Mouse (Mus musculus) kidney, postnatal 14 days (tissue): Measurements from ENCODE around the gene Camta1.
"Not testable (repeated sequence)": the region's sequence is repeated elsewhere in the genome, so short reads cannot be mapped to it uniquely, and the experiment has no call there.

Experiments
- DNase-seq: peaks from one replicate; pipeline ENCODE4 v3.0.0; 2022; ENCODE audit warnings: mixed read lengths

Gene Camta1

DNA sequence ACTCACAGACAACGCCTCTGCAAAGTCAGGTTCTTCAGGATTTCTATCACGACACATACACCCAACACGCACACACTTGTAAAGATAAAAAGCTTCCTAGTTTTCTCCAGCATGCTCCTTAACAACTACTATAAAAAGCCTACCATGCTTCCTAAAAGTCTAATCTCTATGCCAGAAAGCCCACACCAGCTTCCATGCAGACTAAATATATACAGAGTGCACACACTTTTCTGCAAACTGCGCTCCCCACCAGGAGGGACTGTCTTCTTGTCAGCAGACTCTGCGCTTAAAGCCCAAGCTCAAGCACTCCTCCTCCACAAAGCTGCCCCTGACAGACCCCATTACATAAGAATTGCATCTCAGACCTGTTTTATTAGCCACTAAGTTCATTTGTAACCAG lies 820.2 kb downstream of the Camta1 start:
- no peak for DNase-seq

DNA sequence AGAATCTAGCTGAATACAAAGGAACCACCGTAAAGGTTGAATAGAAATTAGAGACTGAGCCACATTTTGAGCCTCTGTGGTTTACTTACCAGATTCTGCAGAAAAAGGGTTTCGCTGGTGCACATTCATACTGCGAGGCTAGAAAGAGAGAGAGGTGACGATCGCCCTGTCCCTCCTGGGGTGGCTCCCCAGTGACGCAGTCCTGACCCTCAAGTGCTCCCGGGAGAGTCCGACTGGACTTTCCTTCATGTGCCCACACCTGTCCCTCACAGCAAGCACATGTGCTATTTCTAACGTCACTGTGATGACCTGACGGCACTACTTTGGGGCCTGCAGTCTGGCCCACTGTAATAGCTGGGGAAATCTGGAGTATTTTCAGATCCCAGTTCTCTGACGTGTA lies 823.9 kb downstream of the Camta1 start:
- no peak for DNase-seq

DNA sequence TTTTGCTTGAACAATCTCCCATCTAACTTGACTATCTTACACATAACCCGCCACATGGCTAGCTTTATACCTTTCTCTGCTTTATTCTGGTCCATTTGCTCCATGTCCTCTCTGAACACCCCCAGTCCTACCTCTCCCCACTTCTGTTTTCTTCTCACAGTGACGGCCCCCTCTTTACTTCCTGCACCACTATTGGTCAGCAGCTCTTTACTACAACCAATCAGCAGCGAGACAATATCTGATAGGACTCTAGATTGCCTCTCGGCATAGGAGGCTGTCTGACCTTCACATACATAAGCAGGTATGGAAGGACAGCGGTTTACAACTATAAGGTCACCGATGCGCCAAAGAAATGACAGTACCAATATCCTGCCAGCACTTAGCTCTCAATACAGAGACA lies 825.2 kb downstream of the Camta1 start:
- no peak for DNase-seq

DNA sequence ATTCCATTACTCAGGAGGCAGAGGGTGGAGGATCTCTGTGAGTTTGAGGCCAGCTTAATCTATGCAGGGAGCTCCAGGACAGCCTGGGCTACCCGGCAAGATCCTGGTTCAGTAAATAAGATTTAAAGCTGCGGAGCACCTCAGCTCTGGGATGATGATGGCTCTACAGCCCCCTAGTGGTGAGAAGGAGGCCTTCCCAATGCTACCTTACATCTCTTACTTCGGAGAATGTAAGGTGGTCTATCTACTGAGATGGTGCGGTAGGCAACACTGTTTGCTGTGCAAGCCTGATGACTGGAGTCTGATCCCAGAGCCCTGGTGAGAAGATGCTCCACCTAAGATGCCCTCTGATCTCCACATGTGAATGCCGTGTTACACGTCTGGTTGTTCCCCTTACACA lies 834.7 kb downstream of the Camta1 start:
- DNase-seq = peak; percentile 21

DNA sequence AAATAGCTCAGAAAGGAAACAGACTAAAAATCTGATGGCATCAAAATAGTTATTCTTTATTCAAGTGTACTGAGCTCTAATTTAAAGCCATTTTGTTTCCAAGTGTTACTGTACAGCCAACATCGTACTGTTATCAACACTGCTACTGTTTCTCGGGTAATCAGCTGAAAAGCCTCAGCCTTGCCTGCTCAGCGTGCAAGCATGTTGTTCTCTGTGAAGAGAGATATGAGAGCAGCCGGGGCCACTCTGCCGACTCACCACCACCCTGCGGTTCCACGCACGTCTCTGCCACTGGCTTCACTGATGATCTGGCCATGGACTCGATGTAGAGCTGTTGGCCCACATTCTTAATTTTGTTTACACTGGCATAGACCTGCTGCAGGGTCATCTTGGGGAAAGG lies 837.5 kb downstream of the Camta1 start:
- DNase-seq = no peak

DNA sequence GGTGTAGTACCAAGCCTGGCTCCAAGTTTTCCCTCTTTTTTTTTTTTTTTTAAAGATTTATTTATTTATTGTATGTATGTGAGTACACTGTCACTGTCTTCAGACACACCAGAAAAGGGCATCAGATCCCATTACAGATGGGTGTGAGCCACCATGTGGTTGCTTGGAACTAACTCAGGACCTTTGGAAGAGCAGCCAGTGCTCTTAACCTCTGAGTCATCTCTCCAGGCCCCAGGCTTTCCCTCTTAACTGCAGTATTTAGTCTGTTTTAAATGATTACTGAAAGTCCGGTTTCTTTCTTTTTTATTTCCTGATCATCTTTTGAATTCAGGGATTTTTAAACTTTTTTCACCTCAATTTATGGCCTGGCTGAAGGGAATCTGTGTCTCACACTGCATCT lies 844.3 kb downstream of the Camta1 start:
- DNase-seq = not testable (repeated sequence)

DNA sequence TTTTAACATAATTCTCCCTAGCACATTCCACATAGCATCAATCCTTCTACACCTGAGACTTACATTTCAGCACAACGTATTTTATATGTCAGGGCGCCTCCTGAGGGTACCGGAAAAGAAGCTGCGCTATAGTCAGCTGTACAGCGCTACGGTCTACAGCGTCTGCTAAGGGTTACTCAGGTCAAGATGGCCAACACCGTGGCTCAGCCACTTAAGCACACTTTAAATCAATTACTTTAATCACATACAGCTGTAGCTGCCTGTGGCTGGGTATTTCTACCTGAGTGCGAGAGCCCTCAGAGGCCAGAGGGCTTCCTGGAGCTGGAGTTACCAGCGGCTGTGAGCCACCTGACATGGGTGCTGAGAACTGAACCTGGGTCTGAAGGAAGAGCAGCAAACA lies 845.7 kb downstream of the Camta1 start:
- DNase-seq = no peak

DNA sequence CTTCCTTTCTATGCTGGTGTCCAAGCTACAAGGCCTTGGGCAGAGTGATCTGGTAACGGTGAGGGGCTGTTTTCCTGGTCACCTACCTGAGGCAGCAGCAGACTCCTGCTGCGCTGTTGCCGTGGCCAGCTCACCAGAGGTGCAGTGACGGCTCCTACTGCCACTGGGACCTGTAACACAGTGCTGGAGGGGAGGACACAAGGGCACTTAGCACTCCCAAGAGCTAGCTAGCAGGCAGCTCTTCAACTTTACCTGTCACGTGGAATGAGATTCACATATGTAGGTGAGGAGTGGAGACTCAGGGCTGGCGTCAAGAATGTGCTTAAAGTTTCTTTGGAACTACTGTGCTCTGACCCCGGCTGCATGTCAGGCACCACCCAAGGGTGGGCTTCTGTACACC lies 851.4 kb downstream of the Camta1 start:
- no peak for DNase-seq

DNA sequence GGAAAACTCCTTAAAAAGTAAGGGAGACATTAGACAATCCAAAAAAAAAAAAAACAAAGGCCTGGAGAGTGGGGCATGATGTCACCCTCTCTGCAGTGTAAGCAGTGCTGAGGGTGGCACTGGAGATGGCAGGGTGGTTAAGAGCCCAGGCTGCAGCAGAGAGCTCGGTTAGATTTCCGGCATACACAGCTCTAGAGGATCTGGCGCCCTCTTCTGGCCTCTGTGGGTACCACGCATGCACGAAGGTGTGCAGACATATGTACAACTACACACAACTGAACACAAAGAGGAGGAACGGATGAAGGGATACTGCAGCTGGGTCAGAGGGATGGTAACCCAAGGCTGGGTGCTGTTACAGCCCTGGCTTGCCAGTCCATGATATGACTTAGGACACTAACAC lies 854.7 kb downstream of the Camta1 start:
- peak; percentile 47 for DNase-seq

DNA sequence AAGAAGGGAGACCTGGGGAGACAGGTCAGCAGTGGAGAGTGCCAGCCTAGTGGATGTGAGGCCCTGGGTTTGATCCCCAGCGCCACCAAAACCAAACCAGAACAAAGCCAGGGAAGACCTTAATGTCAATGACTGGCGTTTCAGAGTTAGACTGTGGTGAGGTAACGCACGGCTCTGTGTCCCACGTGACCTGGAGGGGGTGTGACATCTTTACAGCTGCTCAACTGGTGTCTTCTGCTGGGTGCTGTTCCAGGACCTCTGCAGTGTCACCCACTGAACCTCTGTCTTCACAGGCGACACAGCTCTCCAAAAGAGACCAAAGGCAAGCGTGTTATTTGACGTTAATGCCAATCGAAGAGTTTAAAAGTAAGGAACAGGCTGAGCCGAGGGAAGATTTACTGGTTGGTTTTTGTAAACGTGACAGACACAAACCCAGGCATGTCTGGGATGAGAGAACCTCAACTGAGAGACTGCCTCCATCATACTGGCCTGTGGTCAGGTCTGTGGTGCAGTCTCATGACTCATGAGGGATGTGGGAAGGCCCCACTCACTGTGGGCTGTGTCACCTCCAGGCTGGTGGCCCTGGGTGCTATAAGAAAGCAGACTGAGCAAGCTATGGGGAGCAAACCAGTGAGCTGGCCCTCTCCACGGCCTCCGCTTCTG lies 855.9 kb downstream of the Camta1 start:
- no peak for DNase-seq

DNA sequence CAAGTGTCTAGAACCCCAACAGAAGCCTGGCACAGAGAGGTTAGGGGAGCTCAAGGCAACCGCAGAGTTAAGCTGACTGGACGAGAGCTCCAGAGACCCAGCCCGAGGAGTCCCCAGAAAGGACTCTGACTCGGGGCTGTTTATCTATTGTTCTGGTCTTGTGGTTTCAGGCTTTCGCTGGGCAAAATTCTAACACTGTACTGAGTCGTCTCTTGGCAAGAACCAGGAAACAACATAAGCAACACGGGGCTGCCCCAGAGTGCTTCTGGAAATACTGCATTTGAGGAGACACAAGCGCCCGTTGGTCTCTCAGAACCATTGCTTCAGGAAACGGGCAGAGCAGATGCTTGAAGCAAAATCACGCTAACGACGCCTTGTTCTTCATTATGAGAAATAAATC lies 860.3 kb downstream of the Camta1 start:
- DNase-seq = no peak

DNA sequence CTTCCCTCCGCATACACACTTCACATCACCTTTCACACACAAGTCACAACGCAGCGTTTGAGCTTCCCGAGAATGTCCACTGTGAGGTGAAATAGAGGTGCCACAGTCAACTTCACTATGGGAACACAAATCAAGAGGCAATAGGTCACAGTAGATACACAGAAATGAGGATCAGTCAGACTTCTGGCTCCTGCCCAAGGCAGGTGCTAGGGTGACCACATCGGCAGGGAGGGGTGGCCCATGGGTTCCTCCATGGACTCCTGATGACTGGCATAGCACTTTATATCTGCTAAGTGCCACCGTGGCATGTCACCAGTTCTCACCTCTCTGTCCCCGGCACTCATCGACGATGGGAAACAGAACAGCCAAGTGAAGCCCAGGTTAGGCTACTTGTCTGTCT lies 863.0 kb downstream of the Camta1 start:
- DNase-seq = no peak

DNA sequence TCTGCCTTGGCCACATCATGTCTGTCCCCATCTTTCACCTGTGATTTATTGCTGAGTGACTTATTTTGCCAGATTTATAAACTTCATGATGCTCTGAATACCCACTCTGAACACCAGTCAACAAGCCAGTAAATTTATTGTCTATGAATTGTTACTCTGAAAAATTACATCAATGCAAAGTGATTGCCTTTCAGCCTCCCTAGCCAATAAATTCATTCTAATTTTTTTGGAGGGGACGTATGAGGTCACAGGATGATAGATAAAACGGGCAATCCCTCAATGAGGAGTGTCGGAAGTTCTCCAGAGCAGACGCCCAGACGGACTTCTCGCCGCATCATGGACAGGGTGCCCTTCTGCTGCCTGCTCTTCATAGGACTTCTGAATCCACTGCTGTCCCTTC lies 864.9 kb downstream of the Camta1 start, which contains the start of gene Uts2:
TSS of gene Uts2 (plus strand) at position 301 of the 400 bp plus-strand sequence.
- no peak for DNase-seq

DNA sequence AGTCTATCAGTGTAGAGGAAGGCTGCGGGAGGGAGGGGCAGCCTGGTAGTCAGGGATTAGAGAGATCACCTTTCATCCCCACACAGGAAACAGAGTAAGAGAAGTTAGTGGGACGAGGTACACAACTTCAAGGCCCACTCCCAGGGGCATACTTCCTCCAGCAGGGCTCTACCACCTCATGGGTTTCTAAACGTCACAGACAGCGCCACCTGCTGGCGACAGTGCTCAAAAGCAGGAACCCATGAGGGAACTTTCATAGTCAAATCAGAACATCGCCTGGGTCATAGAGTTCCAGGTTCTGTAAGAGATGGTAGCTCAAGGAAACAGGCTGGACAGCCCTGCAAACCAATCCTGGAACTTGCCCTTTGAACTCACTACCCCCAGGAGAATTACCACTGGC lies 871.5 kb downstream of the Camta1 start:
- peak; percentile 31 for DNase-seq

DNA sequence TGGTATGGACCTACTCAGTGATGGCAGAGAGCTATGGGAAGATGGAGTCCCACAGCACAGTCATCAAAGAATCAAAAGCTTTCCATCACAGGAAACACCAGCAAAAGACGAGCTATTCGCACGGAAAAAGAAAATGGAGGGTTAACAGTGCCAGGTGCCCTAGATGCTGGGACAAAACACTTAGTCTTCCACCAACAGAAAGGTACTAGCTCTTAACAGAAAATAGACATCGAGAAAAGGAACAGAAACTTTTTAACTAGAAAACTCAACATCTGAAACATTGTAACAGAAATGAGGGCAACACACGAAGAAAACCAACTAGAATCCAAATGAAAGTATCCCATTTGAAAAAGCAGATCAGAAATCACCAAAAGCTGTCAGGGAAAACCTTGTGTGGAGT lies 881.5 kb downstream of the Camta1 start:
- DNase-seq = no peak

DNA sequence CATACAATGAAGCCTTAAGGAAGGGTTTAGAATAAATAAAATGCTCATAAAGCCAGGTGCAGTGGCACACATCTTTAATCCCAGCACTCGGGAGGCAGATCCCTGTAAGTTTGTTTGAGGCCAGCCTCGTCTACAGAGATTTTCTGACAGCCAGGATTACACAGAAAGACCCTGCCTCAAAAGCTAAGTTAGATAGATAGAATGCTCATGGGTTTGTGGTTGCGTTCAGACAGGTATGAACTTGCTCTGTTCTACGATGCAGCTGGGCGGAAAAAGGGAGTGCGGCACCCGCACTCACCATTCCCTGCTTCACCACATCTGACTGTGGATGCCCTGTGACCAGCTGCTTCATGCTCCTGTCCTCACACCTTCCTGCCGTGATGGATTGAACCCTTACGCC lies 882.2 kb downstream of the Camta1 start:
- no peak for DNase-seq

DNA sequence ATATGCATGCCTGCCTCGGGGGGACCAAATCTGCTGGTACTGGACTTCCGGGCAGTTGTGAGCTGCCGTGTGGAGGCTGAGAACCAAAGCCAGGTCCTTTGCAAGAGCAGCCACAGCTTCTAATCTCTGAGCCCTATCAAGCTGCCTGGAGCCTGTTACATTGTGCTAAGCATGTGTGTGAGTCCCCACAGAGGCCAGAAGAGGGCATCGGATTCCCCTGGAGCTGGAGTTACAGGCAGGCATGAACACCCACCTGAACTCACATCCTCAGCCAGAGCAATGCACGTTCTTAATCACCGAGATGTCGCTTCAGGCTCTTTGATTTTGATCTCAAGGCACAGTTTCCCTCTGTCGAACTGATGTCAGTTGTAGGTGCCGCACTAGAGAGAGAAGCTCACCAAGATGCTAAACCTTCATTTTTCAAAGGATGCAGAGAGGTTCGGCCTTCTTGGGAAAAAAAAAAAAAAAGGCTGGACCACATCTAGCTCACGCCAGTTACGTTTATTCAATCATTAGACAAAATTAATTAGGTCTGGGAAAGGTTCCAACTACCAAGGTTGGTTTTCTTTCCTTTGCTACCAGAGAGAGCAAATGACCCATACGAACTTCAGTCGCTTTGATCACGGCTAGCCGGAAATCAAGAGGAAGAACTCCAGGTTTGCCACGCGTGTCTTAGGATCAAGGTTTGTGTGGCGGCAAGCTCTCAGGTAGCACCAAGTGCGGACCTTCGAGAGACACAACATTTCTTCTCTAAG lies 883.3 kb downstream of the Camta1 start:
- DNase-seq = peak; percentile 18

DNA sequence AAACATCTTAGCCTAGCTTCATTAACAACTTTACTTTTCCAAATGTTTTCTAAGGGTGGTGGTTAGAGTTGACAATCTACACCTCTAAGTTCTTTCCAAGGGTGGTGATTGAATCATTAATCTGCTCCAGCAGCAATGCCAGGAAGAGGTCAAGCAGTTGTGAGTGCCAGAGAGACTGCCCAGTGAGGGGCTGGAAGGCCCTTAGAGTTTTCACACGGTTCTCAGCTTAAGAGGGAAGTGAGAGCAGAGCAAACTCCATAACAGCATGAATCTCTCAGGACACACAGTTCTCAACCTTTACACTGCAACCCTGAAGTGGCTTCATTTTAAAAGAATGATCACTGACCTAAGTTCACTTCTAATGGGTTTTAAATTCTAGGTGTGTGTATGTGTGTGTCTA lies 886.5 kb downstream of the Camta1 start:
- peak; percentile 34 for DNase-seq

DNA sequence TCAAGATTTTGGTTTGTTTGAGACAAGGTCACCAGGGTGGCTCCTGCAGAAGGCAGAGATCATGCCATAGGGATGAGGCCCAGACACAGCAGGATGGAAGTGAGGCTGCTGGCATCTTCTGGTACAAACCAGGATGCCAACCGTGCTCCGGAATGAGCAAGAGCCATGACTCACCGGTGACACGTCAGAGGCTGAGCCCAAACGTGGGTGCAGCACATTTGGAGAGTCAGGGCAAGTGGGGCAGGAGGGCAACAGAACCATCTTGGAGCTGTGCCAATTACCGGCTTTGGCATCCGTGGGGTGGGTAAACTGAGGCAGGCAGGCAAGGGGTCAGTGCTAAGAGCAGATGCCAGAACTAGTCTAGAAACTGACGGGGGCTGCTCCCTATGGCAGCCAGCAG lies 888.4 kb downstream of the Camta1 start:
- DNase-seq = no peak

DNA sequence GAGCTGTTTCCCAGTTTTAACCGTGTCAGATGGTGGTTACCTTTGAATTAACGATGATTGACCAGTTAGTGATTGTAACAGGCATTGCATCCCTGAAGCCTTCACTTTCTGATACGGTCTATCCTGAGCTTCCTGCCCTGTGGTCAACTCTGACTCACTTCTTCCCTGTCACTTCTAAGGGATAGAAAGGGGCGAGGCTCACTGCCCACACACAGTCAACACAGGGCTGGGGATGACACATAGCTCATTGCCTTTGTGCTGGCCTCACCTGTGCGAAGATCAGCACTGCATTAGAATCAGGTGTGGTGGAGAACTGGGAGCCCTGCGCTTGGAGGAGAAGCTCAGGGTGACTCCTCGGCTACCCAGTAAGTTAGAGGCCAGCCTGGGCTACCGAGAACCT lies 892.7 kb downstream of the Camta1 start:
- no peak for DNase-seq

DNA sequence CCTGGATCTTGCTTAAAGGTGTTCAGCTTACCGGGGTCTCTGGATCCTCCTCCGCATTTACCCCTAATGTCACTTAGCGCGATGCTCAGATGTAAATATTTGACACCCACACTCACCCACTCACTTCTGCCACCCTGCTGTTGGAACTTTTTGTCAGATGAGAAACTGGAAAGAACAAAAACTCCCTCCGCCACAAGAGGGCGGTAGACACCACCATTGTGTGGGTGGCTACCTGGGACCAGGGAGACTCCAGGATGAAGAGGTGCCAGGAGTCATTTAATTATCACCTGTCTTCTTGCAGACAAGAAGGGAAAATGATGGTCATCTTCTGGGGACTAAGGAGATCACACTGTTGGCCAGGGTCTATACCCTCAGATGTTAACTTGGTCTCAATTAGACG lies 895.1 kb downstream of the Camta1 start:
- DNase-seq = peak; percentile 63

DNA sequence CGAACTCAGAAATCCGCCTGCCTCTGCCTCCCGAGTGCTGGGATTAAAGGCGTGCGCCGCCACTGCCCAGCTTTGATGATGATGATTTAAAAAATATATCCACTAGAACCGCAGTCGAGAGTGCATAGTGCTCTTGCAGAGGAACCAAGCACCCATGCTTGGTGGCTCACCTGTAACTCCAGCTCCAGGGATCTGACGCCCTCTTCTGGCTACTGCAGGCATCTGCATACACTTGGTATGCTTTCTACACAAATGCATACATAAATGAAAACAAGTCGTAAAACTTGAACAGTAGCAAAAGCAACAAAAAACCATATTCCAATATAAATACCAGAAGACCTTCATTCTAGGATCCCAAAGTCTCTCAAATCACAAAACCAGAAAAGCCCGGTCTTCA lies 896.1 kb downstream of the Camta1 start:
- no peak for DNase-seq

DNA sequence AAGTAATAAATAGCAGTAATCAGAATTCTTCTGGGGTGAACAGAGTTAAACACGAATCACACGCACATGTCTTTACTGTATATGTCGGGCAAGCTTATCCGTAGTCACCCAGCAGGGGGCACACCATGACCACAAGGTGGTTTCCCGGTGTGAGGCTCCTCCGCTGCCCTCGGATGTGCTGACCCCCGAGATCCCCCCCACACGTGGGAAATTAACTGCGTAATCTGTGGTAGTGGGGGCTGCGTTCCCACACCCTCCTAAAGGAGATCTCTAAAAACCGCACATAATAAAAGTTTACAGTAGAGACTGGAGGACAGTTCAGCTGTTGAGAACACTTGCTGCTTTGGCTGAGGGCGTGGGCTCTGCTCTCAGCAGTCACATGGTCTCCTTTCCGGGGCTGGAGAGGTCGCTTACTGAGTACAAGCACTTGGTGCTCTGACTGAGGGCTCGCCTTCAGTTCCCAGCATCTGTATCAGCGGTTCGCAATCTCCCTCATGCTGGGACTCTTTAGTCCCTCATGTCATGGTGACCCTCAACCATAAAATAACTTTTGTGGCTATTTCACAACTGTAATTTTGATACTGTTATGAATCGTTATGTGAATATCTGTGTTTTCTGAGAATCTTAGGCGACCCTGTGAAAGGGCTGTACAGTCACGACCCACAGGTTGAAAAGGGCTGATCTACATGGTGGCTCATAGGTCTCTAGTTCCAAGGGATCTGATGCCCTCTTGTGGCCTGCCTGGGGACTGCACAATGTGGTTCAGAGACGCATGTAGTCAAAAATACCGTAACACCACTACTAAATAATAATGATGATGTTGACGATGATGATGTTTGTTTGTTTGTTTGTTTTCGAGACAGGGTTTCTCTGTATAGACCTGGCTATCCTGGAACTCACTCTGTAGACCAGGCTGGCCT lies 896.8 kb downstream of the Camta1 start:
- peak; percentile 88 for DNase-seq

DNA sequence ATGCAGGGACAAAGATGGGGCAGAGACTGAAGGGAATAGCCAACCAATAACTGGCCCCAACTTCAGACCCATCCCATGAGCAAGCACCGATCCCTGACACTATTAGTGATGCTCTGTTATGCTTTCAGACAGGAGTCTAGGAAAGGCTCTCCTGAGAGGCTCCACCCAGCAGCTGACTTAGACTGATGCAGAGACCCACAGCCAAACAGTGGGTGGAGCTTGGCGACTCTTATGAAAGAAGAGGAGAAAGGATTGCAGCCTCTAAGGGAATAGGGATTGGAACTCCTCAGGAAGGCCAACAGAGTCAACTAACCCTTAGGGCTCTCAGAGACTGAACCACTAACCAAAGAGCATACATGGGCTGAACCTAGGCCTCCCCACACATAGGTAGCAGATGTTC lies 898.0 kb downstream of the Camta1 start:
- DNase-seq = no peak
